Comparison of ENCODE assay signal across 10 mouse cellular contexts in the genomic region with DNA sequence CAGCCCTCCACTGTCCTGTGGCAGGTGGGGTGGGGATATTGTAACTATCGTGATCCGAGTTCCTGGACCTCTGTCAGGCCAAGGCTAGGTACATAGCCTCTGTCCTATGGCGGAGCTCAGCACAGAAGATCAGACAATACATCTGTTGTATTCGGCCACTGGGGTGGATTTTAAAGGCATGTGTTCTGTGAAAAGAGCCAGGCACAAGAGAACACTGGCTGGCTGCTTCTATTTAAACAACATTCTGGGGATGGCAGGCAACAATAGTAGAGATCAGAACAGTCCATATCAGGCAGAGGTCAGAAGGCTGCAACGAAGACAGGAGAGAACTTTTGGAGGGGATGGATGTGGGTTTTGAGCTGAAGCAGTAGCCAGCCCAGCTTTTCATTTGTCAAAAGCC. TPM values are rescaled to one million over a fixed set of nuclear protein-coding genes. Genes with fewer than 3 reads are reported as not detected.
DNase-seq lines count a peak whose midpoint lies in the region; ATAC-seq and TF ChIP-seq lines count a peak whose summit lies in the region.
"Had no signal": no experiment of that assay in that cellular context is flagged by ENCODE, and none has a peak within 500 bp of the region (broad histone marks: within the 10 kb centered on the region; RNA-seq: fewer than 3 reads in every experiment).

No protein-coding gene starts in this region.

- no peak overlapping the region for H3K4me2 ChIP-seq in neural tube, embryonic 11.5 days (ENCODE audit: low read depth)
- no peak overlapping the region; the same call in 1 of the 2 replicates for H3K4me2 ChIP-seq in midbrain, embryonic 12.5 days (replicated peaks)

- peaks cover 20% of the 10 kb centered on the region for H3K27me3 ChIP-seq in neural tube, embryonic 11.5 days (ENCODE audit: control insufficient read depth, insufficient read depth, low read length)
- peaks cover 54% of the 10 kb centered on the region for H3K27me3 ChIP-seq in midbrain, embryonic 12.5 days
- H3K27me3 ChIP-seq in thymus, adult 2 months (ENCODE audit: control insufficient read depth, insufficient read depth, low read length), result peaks cover 24% of the 10 kb centered on the region; the same call in 1 of the 2 replicates

- no peak for TF ChIP-seq POLR2A in thymus, adult 2 months (IDR thresholded peaks at IDR 0.05; ENCODE audit: control insufficient read depth, extremely low read depth, insufficient read depth, low read length, poor library complexity)

- peaks cover 16% of the 10 kb centered on the region; the same call in 1 of the 2 replicates for H3K4me1 ChIP-seq in neural tube, embryonic 11.5 days (ENCODE audit: control insufficient read depth, insufficient read depth, low read length)
- peaks cover 32% of the 10 kb centered on the region for H3K4me1 ChIP-seq in midbrain, embryonic 12.5 days
- peaks cover 25% of the 10 kb centered on the region for H3K4me1 ChIP-seq in thymus, adult 2 months (replicated peaks; ENCODE audit: control insufficient read depth, insufficient read depth, low read length)

- peak; percentile 7; the same call in 1 of the 2 replicates for ATAC-seq in frontal cortex, adult (ENCODE audit: low TSS enrichment)
- ATAC-seq in neural tube, embryonic 11.5 days (ENCODE audit: insufficient read depth, low FRiP score, low TSS enrichment), result peak; percentile 13; the same call in 1 of the 2 replicates
- ATAC-seq in midbrain, embryonic 12.5 days (ENCODE audit: low FRiP score, low read depth), result peak; percentile 13

- no peak for TF ChIP-seq CTCF in thymus, adult 2 months (IDR thresholded peaks at IDR 0.05; ENCODE audit: borderline replicate concordance, control insufficient read depth, extremely low read depth, insufficient read depth, low read length, poor library complexity)

- H3K36me3 ChIP-seq in neural tube, embryonic 11.5 days (ENCODE audit: control insufficient read depth, insufficient read depth, low read length), result no peaks in the 10 kb centered on the region
- H3K36me3 ChIP-seq in midbrain, embryonic 12.5 days, result no peaks in the 10 kb centered on the region
- no peaks in the 10 kb centered on the region for H3K36me3 ChIP-seq in thymus, adult 2 months (ENCODE audit: control insufficient read depth, insufficient read depth, low read length)
- H3K36me3 ChIP-seq: liver, embryonic 12.5 days had no signal

- H3K9me3 ChIP-seq in neural tube, embryonic 11.5 days (ENCODE audit: control insufficient read depth, low read length), result no peaks in the 10 kb centered on the region
- H3K9me3 ChIP-seq in midbrain, embryonic 12.5 days, result no peaks in the 10 kb centered on the region

- no peak overlapping the region for H3K4me3 ChIP-seq in neural tube, embryonic 11.5 days (ENCODE audit: low read depth, low read length)
- no peak overlapping the region for H3K4me3 ChIP-seq in midbrain, embryonic 12.5 days
- H3K4me3 ChIP-seq in thymus, adult 2 months (ENCODE audit: control insufficient read depth, insufficient read depth, low read length), result no peak overlapping the region

- DNase-seq in frontal cortex, postnatal 10 days (ENCODE audit: low spot score in 2 of 2), result no peak
- no peak for DNase-seq in neural tube, embryonic 11.5 days (ENCODE audit: low spot score)
- no peak for DNase-seq in neural tube, embryonic 10.5 days (ENCODE audit: extremely low spot score, low spot score)
- DNase-seq in ovary, adult 18-20 months (ENCODE audit: low spot score), result no peak
- DNase-seq in spleen, adult 12 weeks (ENCODE audit: low spot score), result no peak
- DNase-seq in thymus, adult 2 months, result no peak

- no peak overlapping the region; the same call in 1 of the 2 replicates for H3K9ac ChIP-seq in neural tube, embryonic 11.5 days (ENCODE audit: low read length)
- no peak overlapping the region for H3K9ac ChIP-seq in midbrain, embryonic 12.5 days (replicated peaks)

- H3K27ac ChIP-seq in neural tube, embryonic 11.5 days (ENCODE audit: low read depth, low read length), result peak overlapping the region; percentile 85
- peak overlapping the region; percentile 88 for H3K27ac ChIP-seq in midbrain, embryonic 12.5 days (replicated peaks)
- H3K27ac ChIP-seq in thymus, adult 2 months (ENCODE audit: control insufficient read depth, insufficient read depth, low read length), result no peak overlapping the region
- H3K27ac ChIP-seq: liver, embryonic 12.5 days had no signal

- 48% methylated on average over 5 of the region's 5 CpGs for WGBS in neural tube, embryonic 11.5 days
- 32% methylated on average over 5 of the region's 5 CpGs for WGBS in midbrain, embryonic 12.5 days
- WGBS in thymus, adult 2 months, result 81% methylated on average over 5 of the region's 5 CpGs

RNA-seq across cellular contexts. Expression of a gene that starts 1.4 kb away (rescaled TPM):
- 1.2 and 1.4 TPM in 2 replicates for polyA plus RNA-seq in neural tube, embryonic 11.5 days (2014; fragmentation: Nextera tagmentation; extraction: Ambion mirVana)
- 1.4 and 2.5 TPM in 2 replicates for polyA plus RNA-seq in midbrain, embryonic 12.5 days (2016; fragmentation: Nextera tagmentation; extraction: Ambion mirVana)
- 8.0 and 8.2 TPM in 2 replicates for polyA plus RNA-seq in thymus, adult 2 months (2012; rRNA removed)

RNA-seq across cellular contexts. Expression of a gene that starts 16.0 kb away (rescaled TPM):
- 81.0 and 87.9 TPM in 2 replicates for polyA plus RNA-seq in neural tube, embryonic 11.5 days (2014; fragmentation: Nextera tagmentation; extraction: Ambion mirVana)
- polyA plus RNA-seq in midbrain, embryonic 12.5 days (2016; fragmentation: Nextera tagmentation; extraction: Ambion mirVana), result 81.7 and 83.7 TPM in 2 replicates
- polyA plus RNA-seq in thymus, adult 2 months (2012; rRNA removed), result 81.3 and 88.1 TPM in 2 replicates

RNA-seq across cellular contexts. Expression of a gene that starts 16.1 kb away (rescaled TPM):
- 139 and 145 TPM in 2 replicates for polyA plus RNA-seq in neural tube, embryonic 11.5 days (2014; fragmentation: Nextera tagmentation; extraction: Ambion mirVana)
- 131 and 135 TPM in 2 replicates for polyA plus RNA-seq in midbrain, embryonic 12.5 days (2016; fragmentation: Nextera tagmentation; extraction: Ambion mirVana)
- polyA plus RNA-seq in thymus, adult 2 months (2012; rRNA removed), result 9.7 and 11.3 TPM in 2 replicates

RNA-seq across cellular contexts. Expression of a gene that starts 53.6 kb away (rescaled TPM):
- polyA plus RNA-seq in neural tube, embryonic 11.5 days (2014; fragmentation: Nextera tagmentation; extraction: Ambion mirVana), result 0.15 TPM in 1 of 2 replicates, not detected in the other
- 0.10 and 0.22 TPM in 2 replicates for polyA plus RNA-seq in midbrain, embryonic 12.5 days (2016; fragmentation: Nextera tagmentation; extraction: Ambion mirVana)
- 0.43 and 0.60 TPM in 2 replicates for polyA plus RNA-seq in thymus, adult 2 months (2012; rRNA removed)
- polyA plus RNA-seq: CD4-positive, CD25-positive, alpha-beta regulatory T cell, adult 4 months had no signal

Comparison
In these comparisons a context has a peak if more than half of its experiments do, and no peak if none do; other contexts are left out.
1. RNA of a gene that starts 16.1 kb away (polyA plus RNA-seq): 139 to 145 TPM in neural tube, embryonic 11.5 days and 131 to 135 TPM in midbrain, embryonic 12.5 days; 9.7 to 11.3 TPM in thymus, adult 2 months; every median in the first group is over 10 times any median in the second.
2. Peak in every context shown above with its lines, with median percentiles within 50 percentile points of each other: ATAC-seq.